Mouse (Mus musculus) megakaryocyte, embryonic 14.5 days (primary cell): ENCODE results near the gene Dennd1a.

ENCODE experiments used
- FLI1 ChIP-seq: IDR thresholded peaks from 2 replicates; pipeline ENCODE4 v1.6.1; 2012; ENCODE audit warnings: low read length, inconsistent platforms, mixed read lengths
- GATA1 ChIP-seq: IDR thresholded peaks from 3 replicates; pipeline ENCODE4 v1.6.1; 2012; ENCODE audit warnings: mixed read lengths, low read length, inconsistent platforms, borderline replicate concordance

DNA sequence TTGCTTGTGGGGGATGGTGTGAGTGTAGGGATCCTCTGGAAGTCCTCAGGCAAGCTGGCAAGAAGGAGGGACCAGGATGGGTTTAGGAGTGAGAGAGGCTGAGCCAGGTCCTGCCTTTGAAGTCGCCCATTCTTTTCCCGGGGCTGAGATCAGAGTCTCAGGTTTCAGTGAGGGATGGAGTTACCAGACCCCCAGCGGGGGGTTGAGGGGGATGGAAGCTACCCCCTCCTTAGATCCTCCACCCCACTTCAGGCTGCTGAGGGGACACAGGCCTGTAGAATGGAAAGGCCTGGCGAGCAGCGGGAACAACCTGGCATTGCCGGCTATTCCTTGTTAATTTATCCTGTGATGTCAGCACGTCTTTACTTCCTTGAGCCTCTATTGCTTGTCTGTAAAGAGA is 505.2 kb downstream of the Dennd1a start:
- TF ChIP-seq GATA1 (no peak), FLI1 (no peak)
